Mouse (Mus musculus) right cerebral cortex, postnatal 4 days (tissue): ENCODE measurements around the gene Pon1.
"Not testable (repeated sequence)": the region's sequence is repeated elsewhere in the genome, so short reads cannot be mapped to it uniquely, and the experiment has no call there.

Experiments
- DNase-seq: peaks from one replicate; pipeline ENCODE4 v3.0.0-alpha.2; 2022

Pon1 gene

GRCm38 (mm10) chr6:5193693-5194092, at the start of gene Pon1:
Gene Pon1 (minus strand): TSS chr6:5193946.
- no peak for DNase-seq

- DNase-seq: no peak
These were observed 45.1 kb upstream of the Pon1 start for GRCm38 (mm10) chr6:5238799-5239198.

GRCm38 (mm10) chr6:5237510-5237909, 43.8 kb upstream of the Pon1 start:
- no peak for DNase-seq

GRCm38 (mm10) chr6:5236843-5237371, 43.2 kb upstream of the Pon1 start:
- DNase-seq: no peak

- DNase-seq: no peak
These were observed 40.8 kb upstream of the Pon1 start for GRCm38 (mm10) chr6:5234563-5234962.

GRCm38 (mm10) chr6:5233812-5234211, 40.1 kb upstream of the Pon1 start:
- no peak for DNase-seq

GRCm38 (mm10) chr6:5232022-5232421, 38.3 kb upstream of the Pon1 start:
- DNase-seq: no peak

GRCm38 (mm10) chr6:5230261-5230660, 36.5 kb upstream of the Pon1 start:
- no peak for DNase-seq

- DNase-seq: not testable (repeated sequence)
These were observed 29.8 kb upstream of the Pon1 start for GRCm38 (mm10) chr6:5223551-5223950.

- no peak for DNase-seq
These were observed 28.3 kb upstream of the Pon1 start for GRCm38 (mm10) chr6:5222080-5222479.

- no peak for DNase-seq
These were observed 24.4 kb upstream of the Pon1 start for GRCm38 (mm10) chr6:5218190-5218589.

- no peak for DNase-seq
These were observed 14.1 kb upstream of the Pon1 start for GRCm38 (mm10) chr6:5207817-5208216.

- DNase-seq: no peak
These were observed 6.2 kb upstream of the Pon1 start for GRCm38 (mm10) chr6:5199916-5200315.

GRCm38 (mm10) chr6:5199376-5199905, 5.7 kb upstream of the Pon1 start:
- DNase-seq: no peak

GRCm38 (mm10) chr6:5198590-5198989, 4.8 kb upstream of the Pon1 start:
- DNase-seq: no peak

- DNase-seq: no peak
These were observed 3.0 kb downstream of the Pon1 start for GRCm38 (mm10) chr6:5190761-5191160.

- no peak for DNase-seq
These were observed 4.2 kb downstream of the Pon1 start for GRCm38 (mm10) chr6:5189507-5189906.

GRCm38 (mm10) chr6:5188938-5189337, 4.8 kb downstream of the Pon1 start:
- DNase-seq: no peak

GRCm38 (mm10) chr6:5188036-5188435, 5.7 kb downstream of the Pon1 start:
- DNase-seq: no peak

- no peak for DNase-seq
These were observed 6.2 kb downstream of the Pon1 start for GRCm38 (mm10) chr6:5187586-5187985.

- DNase-seq: no peak
These were observed 7.4 kb downstream of the Pon1 start for GRCm38 (mm10) chr6:5186229-5186950.

GRCm38 (mm10) chr6:5180645-5181044, 13.1 kb downstream of the Pon1 start:
- DNase-seq: no peak

GRCm38 (mm10) chr6:5179189-5179588, 14.6 kb downstream of the Pon1 start:
- no peak for DNase-seq
